Mouse (Mus musculus): ENCODE measurements at regions not wholly inside any gene's neighbourhood (a gene's known extent, or its start where the extent isn't known, plus 50 kb on each side); places are given as distances from the start of the nearest gene placed in this dataset.

GRCm38 (mm10) chr9:47452752-47453151 lies 77.2 kb upstream of the Cadm1 start:
- TF ChIP-seq EP300 (IDR thresholded peaks at IDR 0.05; ENCODE audit: low read depth) (no peak), CTCF (IDR thresholded peaks at IDR 0.05; ENCODE audit: low read depth) (no peak)
- ATAC-seq (ENCODE audit: insufficient read depth, low read depth) (no peak), DNase-seq (ENCODE audit: low spot score) (no peak)
- H3K4me1 ChIP-seq (ENCODE audit: control insufficient read depth, insufficient read depth), result no peaks in the 10 kb centered on the region
- H3K4me2 ChIP-seq (ENCODE audit: low read depth, low read length), result no peak overlapping the region
- WGBS, result 63% methylated on average over 4 of the region's 4 CpGs
- H3K4me3 ChIP-seq (ENCODE audit: low read depth, low read length), result no peak overlapping the region
- H3K9me3 ChIP-seq (replicated peaks; ENCODE audit: control insufficient read depth, low read length), result peaks cover 4% of the 10 kb centered on the region; the same call in 1 of the 2 replicates
- no peaks in the 10 kb centered on the region for H3K36me3 ChIP-seq (replicated peaks; ENCODE audit: control insufficient read depth, insufficient read depth, low read length)
- no peak overlapping the region for H3K27ac ChIP-seq (ENCODE audit: low read depth)
- H3K27me3 ChIP-seq (ENCODE audit: control insufficient read depth, insufficient read depth, low read length), result peaks cover 3% of the 10 kb centered on the region; the same call in 1 of the 2 replicates
- H3K9ac ChIP-seq (replicated peaks; ENCODE audit: low read depth, low read length), result no peak overlapping the region

GRCm38 (mm10) chr9:47458721-47459418 lies 71.1 kb upstream of the Cadm1 start:
- 0 out of 2 replicates have a peak, but pooled peaks cover 7% of the 10 kb centered on the region for H3K27me3 ChIP-seq (ENCODE audit: control insufficient read depth, insufficient read depth, low read length)
- 0 out of 2 replicates have a peak, but pooled peaks have one; percentile 24 for ATAC-seq (ENCODE audit: insufficient read depth, low read depth)
- H3K4me1 ChIP-seq (ENCODE audit: control insufficient read depth, insufficient read depth), result no peaks in the 10 kb centered on the region
- no peak overlapping the region for H3K4me2 ChIP-seq (ENCODE audit: low read depth, low read length)
- no peaks in the 10 kb centered on the region for H3K36me3 ChIP-seq (replicated peaks; ENCODE audit: control insufficient read depth, insufficient read depth, low read length)
- no peak overlapping the region for H3K27ac ChIP-seq (ENCODE audit: low read depth)
- no peak overlapping the region for H3K9ac ChIP-seq (replicated peaks; ENCODE audit: low read depth, low read length)
- no peaks in the 10 kb centered on the region; the same call in 1 of the 2 replicates for H3K9me3 ChIP-seq (replicated peaks; ENCODE audit: control insufficient read depth, low read length)
- TF ChIP-seq EP300 (IDR thresholded peaks at IDR 0.05; ENCODE audit: low read depth), result no peak
- TF ChIP-seq CTCF (IDR thresholded peaks at IDR 0.05; ENCODE audit: low read depth), result no peak
- DNase-seq (ENCODE audit: low spot score), result no peak
- 44% methylated on average over 15 of the region's 15 CpGs for WGBS
- H3K4me3 ChIP-seq (ENCODE audit: low read depth, low read length), result no peak overlapping the region

GRCm38 (mm10) chr9:47459461-47460049 lies 70.4 kb upstream of the Cadm1 start:
- Histone ChIP-seq H3K4me3 (ENCODE audit: low read depth, low read length) (no peak overlapping the region), H3K4me2 (ENCODE audit: low read depth, low read length) (no peak overlapping the region), H3K4me1 (ENCODE audit: control insufficient read depth, insufficient read depth) (no peaks in the 10 kb centered on the region), H3K9me3 (replicated peaks; ENCODE audit: control insufficient read depth, low read length) (no peaks in the 10 kb centered on the region; the same call in 1 of the 2 replicates), H3K9ac (replicated peaks; ENCODE audit: low read depth, low read length) (no peak overlapping the region), H3K27me3 (ENCODE audit: control insufficient read depth, insufficient read depth, low read length) (0 out of 2 replicates have a peak, but pooled peaks cover 7% of the 10 kb centered on the region), H3K27ac (ENCODE audit: low read depth) (no peak overlapping the region), H3K36me3 (replicated peaks; ENCODE audit: control insufficient read depth, insufficient read depth, low read length) (no peaks in the 10 kb centered on the region)
- DNase-seq (ENCODE audit: low spot score) (no peak), ATAC-seq (ENCODE audit: insufficient read depth, low read depth) (no peak)
- 75% methylated on average over 8 of the region's 8 CpGs for WGBS
- TF ChIP-seq EP300 (IDR thresholded peaks at IDR 0.05; ENCODE audit: low read depth) (no peak), CTCF (IDR thresholded peaks at IDR 0.05; ENCODE audit: low read depth) (no peak)

GRCm38 (mm10) chr9:47460241-47460640 lies 69.7 kb upstream of the Cadm1 start:
- 81% methylated on average over 15 of the region's 15 CpGs for WGBS

GRCm38 (mm10) chr9:47461915-47462314 lies 68.1 kb upstream of the Cadm1 start:
- no peak for DNase-seq (ENCODE audit: low spot score)
- Histone ChIP-seq H3K4me2 (ENCODE audit: low read depth, low read length) (no peak overlapping the region), H3K4me3 (ENCODE audit: low read depth, low read length) (no peak overlapping the region), H3K4me1 (ENCODE audit: control insufficient read depth, insufficient read depth) (no peaks in the 10 kb centered on the region), H3K27ac (ENCODE audit: low read depth) (no peak overlapping the region), H3K9me3 (replicated peaks; ENCODE audit: control insufficient read depth, low read length) (no peaks in the 10 kb centered on the region), H3K36me3 (replicated peaks; ENCODE audit: control insufficient read depth, insufficient read depth, low read length) (no peaks in the 10 kb centered on the region), H3K27me3 (ENCODE audit: control insufficient read depth, insufficient read depth, low read length) (0 out of 2 replicates have a peak, but pooled peaks cover 7% of the 10 kb centered on the region), H3K9ac (replicated peaks; ENCODE audit: low read depth, low read length) (no peak overlapping the region)
- 67% methylated on average over 3 of the region's 3 CpGs for WGBS
- no peak for ATAC-seq (ENCODE audit: insufficient read depth, low read depth)
- TF ChIP-seq EP300 (IDR thresholded peaks at IDR 0.05; ENCODE audit: low read depth) (no peak), CTCF (IDR thresholded peaks at IDR 0.05; ENCODE audit: low read depth) (no peak)

More at GRCm38 (mm10) chr9:47460241-47460640, 69.7 kb upstream of the Cadm1 start:
- H3K36me3 ChIP-seq (replicated peaks; ENCODE audit: control insufficient read depth, insufficient read depth, low read length), result no peaks in the 10 kb centered on the region
- no peaks in the 10 kb centered on the region; the same call in 1 of the 2 replicates for H3K9me3 ChIP-seq (replicated peaks; ENCODE audit: control insufficient read depth, low read length)
- no peak for DNase-seq (ENCODE audit: low spot score)
- 0 out of 2 replicates have a peak, but pooled peaks cover 7% of the 10 kb centered on the region for H3K27me3 ChIP-seq (ENCODE audit: control insufficient read depth, insufficient read depth, low read length)
- no peak overlapping the region for H3K4me2 ChIP-seq (ENCODE audit: low read depth, low read length)
- no peak overlapping the region for H3K27ac ChIP-seq (ENCODE audit: low read depth)
- ATAC-seq (ENCODE audit: insufficient read depth, low read depth), result no peak
- H3K4me1 ChIP-seq (ENCODE audit: control insufficient read depth, insufficient read depth), result no peaks in the 10 kb centered on the region
- TF ChIP-seq CTCF (IDR thresholded peaks at IDR 0.05; ENCODE audit: low read depth) (no peak), EP300 (IDR thresholded peaks at IDR 0.05; ENCODE audit: low read depth) (no peak)
- no peak overlapping the region for H3K9ac ChIP-seq (replicated peaks; ENCODE audit: low read depth, low read length)
- H3K4me3 ChIP-seq (ENCODE audit: low read depth, low read length), result no peak overlapping the region
